Mouse (Mus musculus) forebrain, embryonic 12.5 days (tissue): ENCODE results near the gene Rtn2. TPM values are rescaled to one million over a fixed set of nuclear protein-coding genes. Genes with fewer than 3 reads are reported as not detected.

Experiments
- ATAC-seq: fragments of 200-750 bp; cut with Nextera tagmentation; 2 replicates; pipeline ENCODE4 v1.8.0; 2017; ENCODE audit warnings: moderate TSS enrichment; ENCODE audit not compliant: low FRiP score
- H3K27ac ChIP-seq: fragments of 300-500 bp; sonication (generic); 2 replicates; pipeline ENCODE4 v1.5.1; 2016; ENCODE audit warnings: mild to moderate bottlenecking
- H3K27me3 ChIP-seq: fragments of 300-500 bp; sonication (generic); 2 replicates; pipeline ENCODE4 v1.6.1; 2016; ENCODE audit warnings: mild to moderate bottlenecking
- H3K36me3 ChIP-seq: fragments of 300-500 bp; sonication (generic); replicated peaks from 2 replicates; pipeline ENCODE4 v1.6.1; 2016; ENCODE audit warnings: mild to moderate bottlenecking
- H3K4me1 ChIP-seq: fragments of 300-500 bp; sonication (generic); 2 replicates; pipeline ENCODE4 v1.6.1; 2016
- H3K4me2 ChIP-seq: fragments of 300-500 bp; sonication (generic); 2 replicates; pipeline ENCODE4 v1.6.1; 2016; ENCODE audit warnings: mild to moderate bottlenecking, moderate library complexity
- H3K4me3 ChIP-seq: fragments of 300-500 bp; sonication (generic); replicated peaks from 2 replicates; pipeline ENCODE4 v1.5.1; 2016; ENCODE audit warnings: mild to moderate bottlenecking
- H3K9ac ChIP-seq: fragments of 300-500 bp; sonication (generic); 2 replicates; pipeline ENCODE4 v1.6.1; 2016; ENCODE audit warnings: mild to moderate bottlenecking
- H3K9me3 ChIP-seq: fragments of 300-500 bp; sonication (generic); 2 replicates; pipeline ENCODE4 v1.6.1; 2016
- WGBS: fragments of 180-500 bp; shearing (Covaris S2); methylation state at CpG from one replicate; pipeline ENCODE4 v1.1.7; 2016; 5-methylcytosine and 5-hydroxymethylcytosine counted together
- polyA plus RNA-seq: library from polyadenylated mRNA; unstranded; fragments of >200 nt; fragmentation: Nextera tagmentation; extraction: Ambion mirVana; gene quantifications from 2 replicates; pipeline ENCODE4 v1.2.1, GENCODE M21; 2016

The Rtn2 gene
- 70.3 and 74.1 TPM in 2 replicates for polyA plus RNA-seq

- Histone ChIP-seq H3K9me3 (no peaks in the 10 kb centered on the region), H3K36me3 (peaks cover 13% of the 10 kb centered on the region), H3K9ac (peak within 1 kb of the TSS; percentile 91), H3K27me3 (peaks cover 44% of the 10 kb centered on the region), H3K4me2 (peak within 1 kb of the TSS; percentile 88), H3K4me3 (peak within 1 kb of the TSS; percentile 80), H3K4me1 (peaks cover 21% of the 10 kb centered on the region), H3K27ac (peak within 1 kb of the TSS; percentile 87)
- WGBS = under 1% methylated on average over 37 of the region's 37 CpGs
- ATAC-seq = peak; percentile 88
These were observed at the start of gene Rtn2 for GRCm38 (mm10) chr7:19282385-19282784. Rtn2 (plus strand) TSS chr7:19282624.

GRCm38 (mm10) chr7:19234652-19235051 is 47.8 kb upstream of the Rtn2 start:
- peaks cover 22% of the 10 kb centered on the region for H3K36me3 ChIP-seq
- ATAC-seq = no peak
- H3K4me2 ChIP-seq = no peak overlapping the region
- H3K9ac ChIP-seq = no peak overlapping the region
- no peak overlapping the region for H3K27ac ChIP-seq
- no peaks in the 10 kb centered on the region for H3K9me3 ChIP-seq
- no peaks in the 10 kb centered on the region for H3K27me3 ChIP-seq
- H3K4me3 ChIP-seq = no peak overlapping the region
- WGBS = 78% methylated on average over 5 of the region's 5 CpGs
- H3K4me1 ChIP-seq = peaks cover 15% of the 10 kb centered on the region

- Histone ChIP-seq H3K27ac (no peak overlapping the region), H3K4me2 (no peak overlapping the region), H3K4me3 (no peak overlapping the region), H3K9ac (no peak overlapping the region), H3K9me3 (no peaks in the 10 kb centered on the region), H3K4me1 (peaks cover 14% of the 10 kb centered on the region), H3K36me3 (peaks cover 22% of the 10 kb centered on the region), H3K27me3 (no peaks in the 10 kb centered on the region)
- WGBS = 82% methylated on average over 2 of the region's 2 CpGs
- no peak for ATAC-seq
These were observed 47.2 kb upstream of the Rtn2 start for GRCm38 (mm10) chr7:19235092-19235671.

- no peaks in the 10 kb centered on the region for H3K27me3 ChIP-seq
- H3K4me2 ChIP-seq = no peak overlapping the region
- H3K9me3 ChIP-seq = no peaks in the 10 kb centered on the region
- no peak overlapping the region for H3K27ac ChIP-seq
- peaks cover 12% of the 10 kb centered on the region; the same call in 1 of the 2 replicates for H3K36me3 ChIP-seq
- no peak overlapping the region for H3K9ac ChIP-seq
- WGBS = 84% methylated on average over 2 of the region's 2 CpGs
- ATAC-seq = no peak
- no peak overlapping the region for H3K4me3 ChIP-seq
- H3K4me1 ChIP-seq = peaks cover 11% of the 10 kb centered on the region; the same call in 1 of the 2 replicates
These were observed 46.0 kb upstream of the Rtn2 start for GRCm38 (mm10) chr7:19236411-19236810.

GRCm38 (mm10) chr7:19238344-19238743 is 44.1 kb upstream of the Rtn2 start:
- no peak overlapping the region for H3K27ac ChIP-seq
- WGBS = 98% methylated on average over 4 of the region's 4 CpGs
- H3K4me1 ChIP-seq = peaks cover 11% of the 10 kb centered on the region; the same call in 1 of the 2 replicates
- no peak overlapping the region for H3K9ac ChIP-seq
- H3K9me3 ChIP-seq = no peaks in the 10 kb centered on the region
- 0 out of 2 replicates have a peak, but pooled peaks cover 5% of the 10 kb centered on the region for H3K36me3 ChIP-seq
- no peak overlapping the region for H3K4me3 ChIP-seq
- no peak overlapping the region for H3K4me2 ChIP-seq
- H3K27me3 ChIP-seq = no peaks in the 10 kb centered on the region
- no peak for ATAC-seq

- Histone ChIP-seq H3K4me1 (peaks cover 11% of the 10 kb centered on the region; the same call in 1 of the 2 replicates), H3K36me3 (no peaks in the 10 kb centered on the region), H3K27ac (peak overlapping the region; percentile 66), H3K27me3 (no peaks in the 10 kb centered on the region), H3K9ac (no peak overlapping the region), H3K4me3 (no peak overlapping the region), H3K9me3 (no peaks in the 10 kb centered on the region), H3K4me2 (no peak overlapping the region)
- peak; percentile 88 for ATAC-seq
- 0% methylated on average over 1 of the region's 1 CpGs for WGBS
These were observed 43.0 kb upstream of the Rtn2 start for GRCm38 (mm10) chr7:19239423-19239822.

- H3K9ac ChIP-seq = no peak overlapping the region
- H3K9me3 ChIP-seq = no peaks in the 10 kb centered on the region
- 70% methylated on average over 1 of the region's 4 CpGs for WGBS
- H3K36me3 ChIP-seq = peaks cover 5% of the 10 kb centered on the region
- H3K4me3 ChIP-seq = no peak overlapping the region
- peaks cover 11% of the 10 kb centered on the region; the same call in 1 of the 2 replicates for H3K4me1 ChIP-seq
- H3K27ac ChIP-seq = no peak overlapping the region
- ATAC-seq = no peak
- H3K27me3 ChIP-seq = no peaks in the 10 kb centered on the region
- no peak overlapping the region for H3K4me2 ChIP-seq
These were observed 42.4 kb upstream of the Rtn2 start for GRCm38 (mm10) chr7:19239986-19240385.

GRCm38 (mm10) chr7:19240905-19241463 is 41.4 kb upstream of the Rtn2 start:
- H3K27me3 ChIP-seq = no peaks in the 10 kb centered on the region
- WGBS = 91% methylated on average over 8 of the region's 8 CpGs
- peaks cover 14% of the 10 kb centered on the region for H3K36me3 ChIP-seq
- H3K27ac ChIP-seq = no peak overlapping the region
- ATAC-seq = no peak
- H3K9ac ChIP-seq = no peak overlapping the region
- H3K4me1 ChIP-seq = peaks cover 11% of the 10 kb centered on the region; the same call in 1 of the 2 replicates
- H3K4me3 ChIP-seq = no peak overlapping the region
- H3K9me3 ChIP-seq = no peaks in the 10 kb centered on the region
- H3K4me2 ChIP-seq = no peak overlapping the region

GRCm38 (mm10) chr7:19242005-19242404 is 40.4 kb upstream of the Rtn2 start:
- Histone ChIP-seq H3K36me3 (peaks cover 23% of the 10 kb centered on the region), H3K9ac (no peak overlapping the region), H3K4me1 (peaks cover 11% of the 10 kb centered on the region; the same call in 1 of the 2 replicates), H3K9me3 (no peaks in the 10 kb centered on the region), H3K4me3 (no peak overlapping the region), H3K4me2 (no peak overlapping the region), H3K27ac (no peak overlapping the region), H3K27me3 (no peaks in the 10 kb centered on the region)
- WGBS = 93% methylated on average over 1 of the region's 1 CpGs
- ATAC-seq = no peak

- Histone ChIP-seq H3K27me3 (no peaks in the 10 kb centered on the region), H3K9me3 (no peaks in the 10 kb centered on the region), H3K36me3 (peaks cover 30% of the 10 kb centered on the region), H3K27ac (no peak overlapping the region), H3K4me3 (no peak overlapping the region), H3K4me2 (no peak overlapping the region), H3K9ac (no peak overlapping the region), H3K4me1 (peaks cover 11% of the 10 kb centered on the region; the same call in 1 of the 2 replicates)
- 88% methylated on average over 5 of the region's 5 CpGs for WGBS
- ATAC-seq = no peak
These were observed 38.6 kb upstream of the Rtn2 start for GRCm38 (mm10) chr7:19243858-19244257.

- H3K27me3 ChIP-seq = no peaks in the 10 kb centered on the region
- H3K9ac ChIP-seq = no peak overlapping the region
- no peaks in the 10 kb centered on the region for H3K9me3 ChIP-seq
- H3K4me3 ChIP-seq = no peak overlapping the region
- H3K27ac ChIP-seq = no peak overlapping the region
- WGBS = 89% methylated on average over 3 of the region's 3 CpGs
- no peak overlapping the region for H3K4me2 ChIP-seq
- H3K4me1 ChIP-seq = no peaks in the 10 kb centered on the region
- ATAC-seq = no peak
- peaks cover 30% of the 10 kb centered on the region for H3K36me3 ChIP-seq
These were observed 37.3 kb upstream of the Rtn2 start for GRCm38 (mm10) chr7:19245083-19245482.

- no peaks in the 10 kb centered on the region for H3K27me3 ChIP-seq
- no peak for ATAC-seq
- H3K36me3 ChIP-seq = peaks cover 30% of the 10 kb centered on the region
- 100% methylated on average over 1 of the region's 1 CpGs for WGBS
- no peak overlapping the region for H3K4me3 ChIP-seq
- no peaks in the 10 kb centered on the region for H3K9me3 ChIP-seq
- no peak overlapping the region for H3K4me2 ChIP-seq
- no peak overlapping the region for H3K27ac ChIP-seq
- no peaks in the 10 kb centered on the region for H3K4me1 ChIP-seq
- H3K9ac ChIP-seq = no peak overlapping the region
These were observed 35.6 kb upstream of the Rtn2 start for GRCm38 (mm10) chr7:19246855-19247254.

GRCm38 (mm10) chr7:19247511-19247910 is 34.9 kb upstream of the Rtn2 start:
- Histone ChIP-seq H3K27me3 (no peaks in the 10 kb centered on the region), H3K4me3 (no peak overlapping the region), H3K27ac (no peak overlapping the region), H3K4me1 (no peaks in the 10 kb centered on the region), H3K9ac (no peak overlapping the region), H3K9me3 (no peaks in the 10 kb centered on the region), H3K36me3 (peaks cover 30% of the 10 kb centered on the region), H3K4me2 (no peak overlapping the region)
- no peak for ATAC-seq
- 100% methylated on average over 2 of the region's 2 CpGs for WGBS
